Mouse (Mus musculus) megakaryocyte, embryonic 14.5 days (primary cell): ENCODE data around the gene Lrp1.

Experiments
- FLI1 ChIP-seq: IDR thresholded peaks from 2 replicates; pipeline ENCODE4 v1.6.1; 2012; ENCODE audit warnings: low read length, inconsistent platforms, mixed read lengths
- GATA1 ChIP-seq: IDR thresholded peaks from 3 replicates; pipeline ENCODE4 v1.6.1; 2012; ENCODE audit warnings: mixed read lengths, low read length, inconsistent platforms, borderline replicate concordance

- no peak for TF ChIP-seq GATA1
- no peak for TF ChIP-seq FLI1
These were observed 107.4 kb downstream of the Lrp1 start for GRCm38 (mm10) chr10:127513501-127514091.
